Mouse (Mus musculus) embryonic fibroblast, embryonic 13.5 days (primary cell): ENCODE results near the gene Smg5. TPM values are rescaled to one million over a fixed set of nuclear protein-coding genes. Genes with fewer than 3 reads are reported as not detected.
"Not testable (repeated sequence)": the region's sequence is repeated elsewhere in the genome, so short reads cannot be mapped to it uniquely, and the experiment has no call there.

Experiments
- H3K27ac ChIP-seq: 2 replicates; pipeline ENCODE4 v1.5.1; 2012; ENCODE audit warnings: low read length, control low read depth, inconsistent platforms; ENCODE audit not compliant: insufficient read depth
- H3K4me1 ChIP-seq: 2 replicates; pipeline ENCODE4 v1.6.1; 2011; ENCODE audit warnings: low read length; ENCODE audit not compliant: control insufficient read depth, insufficient read depth
- H3K4me3 ChIP-seq: 2 replicates; pipeline ENCODE4 v1.5.1; 2011; ENCODE audit warnings: mild to moderate bottlenecking, control low read depth, low read length; ENCODE audit not compliant: insufficient read depth
- CTCF ChIP-seq: IDR thresholded peaks from 2 replicates; pipeline ENCODE4 v1.5.1; 2011; ENCODE audit warnings: mild to moderate bottlenecking, control low read depth, low read length, moderate library complexity, borderline replicate concordance; ENCODE audit not compliant: insufficient read depth
- POLR2A ChIP-seq: IDR thresholded peaks from 2 replicates; pipeline ENCODE4 v1.6.1; 2011; ENCODE audit warnings: low read depth, mild to moderate bottlenecking, control low read depth, low read length, moderate library complexity
- polyA plus RNA-seq: library from polyadenylated mRNA; stranded (reverse); fragments of >200 nt; gene quantifications from 2 replicates; pipeline ENCODE4 v1.2.4, GENCODE M21; 2011; ENCODE audit warnings: low read depth; ENCODE audit not compliant: missing spikeins, insufficient read length

The Smg5 gene
- 62.8 and 71.6 TPM in 2 replicates for polyA plus RNA-seq

- Histone ChIP-seq H3K4me1 (0 out of 2 replicates have a peak, but pooled peaks cover 6% of the 10 kb centered on the region), H3K4me3 (peak within 1 kb of the TSS; percentile 95), H3K27ac (peak within 1 kb of the TSS; percentile 92)
- TF ChIP-seq CTCF: no peak
- TF ChIP-seq POLR2A: peak; percentile 94
These were observed at the start of gene Smg5, which contains the start of gene Tmem79 for GRCm38 (mm10) chr3:88336058-88337013. Gene Smg5 (plus strand): TSS chr3:88336260. Gene Tmem79 (minus strand): TSS chr3:88336148.

- Histone ChIP-seq H3K4me3 (no peak within 1 kb of the TSS), H3K27ac (no peak within 1 kb of the TSS), H3K4me1 (no peaks in the 10 kb centered on the region)
- TF ChIP-seq POLR2A (no peak), CTCF (no peak)
These were observed 49.0 kb upstream of the Smg5 start, which contains the start of gene Gm38392 for GRCm38 (mm10) chr3:88287110-88287509. Gene Gm38392 (minus strand): TSS chr3:88287210.

- H3K4me1 ChIP-seq, H3K27ac ChIP-seq, H3K4me3 ChIP-seq: not testable (repeated sequence)
These were observed 47.8 kb upstream of the Smg5 start for GRCm38 (mm10) chr3:88288133-88288713.

GRCm38 (mm10) chr3:88291970-88292369 is 44.1 kb upstream of the Smg5 start:
- Histone ChIP-seq H3K4me3 (no peak overlapping the region), H3K27ac (no peak overlapping the region), H3K4me1 (no peaks in the 10 kb centered on the region)
- TF ChIP-seq CTCF (no peak), POLR2A (no peak)

- not testable (repeated sequence) for H3K4me1 ChIP-seq, H3K27ac ChIP-seq
- H3K4me3 ChIP-seq: peak overlapping the region; percentile 55; the same call in 1 of the 2 replicates
These were observed 40.8 kb upstream of the Smg5 start for GRCm38 (mm10) chr3:88295272-88295671.

- TF ChIP-seq CTCF (no peak), POLR2A (no peak; the same call in 1 of the 2 replicates)
- H3K4me3 ChIP-seq: peak overlapping the region; percentile 55
- peak overlapping the region; percentile 77 for H3K27ac ChIP-seq
- no peaks in the 10 kb centered on the region for H3K4me1 ChIP-seq
These were observed 39.9 kb upstream of the Smg5 start for GRCm38 (mm10) chr3:88296110-88296560.

- TF ChIP-seq CTCF (no peak), POLR2A (peak; percentile 91)
- Histone ChIP-seq H3K4me1 (no peaks in the 10 kb centered on the region), H3K27ac (peak within 1 kb of the TSS; percentile 81), H3K4me3 (peak within 1 kb of the TSS; percentile 92)
These were observed 39.3 kb upstream of the Smg5 start, which contains the start of the genes Tsacc and Cct3 for GRCm38 (mm10) chr3:88296561-88297318. Gene Tsacc (minus strand): TSS chr3:88296999. Gene Cct3 (plus strand): TSS chr3:88297116.

GRCm38 (mm10) chr3:88297321-88297851 is 38.7 kb upstream of the Smg5 start:
- TF ChIP-seq CTCF: no peak
- no peak; the same call in 1 of the 2 replicates for TF ChIP-seq POLR2A
- Histone ChIP-seq H3K4me1 (no peaks in the 10 kb centered on the region), H3K4me3 (peak overlapping the region; percentile 92), H3K27ac (peak overlapping the region; percentile 81)

GRCm38 (mm10) chr3:88299172-88299571 is 36.9 kb upstream of the Smg5 start:
- TF ChIP-seq POLR2A: no peak
- no peak for TF ChIP-seq CTCF
- Histone ChIP-seq H3K27ac (no peak overlapping the region), H3K4me1 (no peaks in the 10 kb centered on the region), H3K4me3 (no peak overlapping the region)
